ENCODE assay signal across 21 mouse cellular contexts in the genomic region with DNA sequence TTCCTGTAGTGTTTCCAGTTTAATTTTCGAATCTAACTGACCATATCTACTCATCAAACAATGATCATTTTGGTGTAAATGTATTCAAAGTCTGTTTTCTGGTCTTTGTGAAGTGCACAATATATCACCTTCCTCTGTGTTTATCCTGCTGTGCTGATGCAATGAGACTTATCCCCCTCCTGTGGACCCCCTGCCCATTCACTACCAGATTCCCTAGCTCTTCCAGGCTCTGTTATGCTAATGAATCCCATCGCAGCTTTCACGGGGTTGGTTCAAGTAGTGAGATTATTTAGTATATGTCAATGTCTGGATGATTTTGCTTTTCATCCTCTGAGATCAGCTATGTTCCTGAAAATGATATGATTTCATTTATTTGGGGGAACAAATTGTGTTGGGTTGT.
DNase-seq lines count a peak whose midpoint lies in the region; ATAC-seq lines count a peak whose summit lies in the region.
"Had no signal": no experiment of that assay in that cellular context is flagged by ENCODE, and none has a peak within 500 bp of the region (broad histone marks: within the 10 kb centered on the region; RNA-seq: fewer than 3 reads in every experiment).

No protein-coding gene starts in this region.

- H3K4me2 ChIP-seq in midbrain, embryonic 11.5 days = no peak overlapping the region
- H3K4me2 ChIP-seq in midbrain, embryonic 15.5 days = no peak overlapping the region
- no peak overlapping the region for H3K4me2 ChIP-seq in midbrain, embryonic 12.5 days (replicated peaks)
- H3K4me2 ChIP-seq in midbrain, embryonic 13.5 days (replicated peaks) = no peak overlapping the region
- no peak overlapping the region for H3K4me2 ChIP-seq in midbrain, embryonic 14.5 days (ENCODE audit: low read length)

- DNase-seq in midbrain, embryonic 11.5 days (ENCODE audit: low spot score, missing footprints) = no peak
- DNase-seq in midbrain, embryonic 14.5 days = peak; percentile 6
- no peak for DNase-seq in midbrain, embryonic 10.5 days (ENCODE audit: low spot score)
- DNase-seq: adrenal gland, adult 2 months; adrenal gland, adult 8-10 months; adrenal gland, postnatal 10 days; adrenal gland, postnatal 14 days; adrenal gland, postnatal 25 days; adrenal gland, postnatal 36 days; B cell, adult 2 months; cerebellum, adult 11 months; cerebellum, adult 11-12 months; cerebellum, adult 18-20 months had no signal

- H3K27ac ChIP-seq in midbrain, embryonic 11.5 days (ENCODE audit: low read depth, low read length) = no peak overlapping the region
- H3K27ac ChIP-seq in midbrain, embryonic 15.5 days = no peak overlapping the region
- H3K27ac ChIP-seq in midbrain, embryonic 12.5 days (replicated peaks) = no peak overlapping the region
- H3K27ac ChIP-seq in midbrain, embryonic 13.5 days = no peak overlapping the region
- no peak overlapping the region for H3K27ac ChIP-seq in midbrain, embryonic 14.5 days (replicated peaks; ENCODE audit: low read depth, low read length)
- no peak overlapping the region for H3K27ac ChIP-seq in midbrain, embryonic 10.5 days (replicated peaks)

- H3K9ac ChIP-seq in midbrain, embryonic 11.5 days (ENCODE audit: low read length) = no peak overlapping the region
- no peak overlapping the region for H3K9ac ChIP-seq in midbrain, embryonic 15.5 days
- H3K9ac ChIP-seq in midbrain, embryonic 12.5 days (replicated peaks) = no peak overlapping the region
- H3K9ac ChIP-seq in midbrain, embryonic 13.5 days (replicated peaks) = no peak overlapping the region
- H3K9ac ChIP-seq in midbrain, embryonic 14.5 days (replicated peaks; ENCODE audit: low read length) = no peak overlapping the region

- no peaks in the 10 kb centered on the region for H3K27me3 ChIP-seq in midbrain, embryonic 11.5 days (ENCODE audit: control insufficient read depth, insufficient read depth, low read length)
- H3K27me3 ChIP-seq in midbrain, embryonic 15.5 days (replicated peaks) = no peaks in the 10 kb centered on the region
- H3K27me3 ChIP-seq in midbrain, embryonic 12.5 days = no peaks in the 10 kb centered on the region
- H3K27me3 ChIP-seq in midbrain, embryonic 13.5 days = no peaks in the 10 kb centered on the region
- H3K27me3 ChIP-seq in midbrain, embryonic 14.5 days (ENCODE audit: control insufficient read depth, insufficient read depth, low read length) = no peaks in the 10 kb centered on the region
- no peaks in the 10 kb centered on the region for H3K27me3 ChIP-seq in midbrain, embryonic 10.5 days (ENCODE audit: low read depth, poor library complexity, severe bottlenecking)
- H3K27me3 ChIP-seq: CH12.LX, Patski had no signal

- no peaks in the 10 kb centered on the region for H3K9me3 ChIP-seq in midbrain, embryonic 11.5 days (ENCODE audit: control insufficient read depth, low read length)
- no peaks in the 10 kb centered on the region for H3K9me3 ChIP-seq in midbrain, embryonic 15.5 days
- H3K9me3 ChIP-seq in midbrain, embryonic 12.5 days = no peaks in the 10 kb centered on the region
- no peaks in the 10 kb centered on the region for H3K9me3 ChIP-seq in midbrain, embryonic 13.5 days
- H3K9me3 ChIP-seq in midbrain, embryonic 14.5 days (ENCODE audit: control insufficient read depth, low read length) = no peaks in the 10 kb centered on the region
- no peaks in the 10 kb centered on the region for H3K9me3 ChIP-seq in midbrain, embryonic 10.5 days (replicated peaks)
- H3K9me3 ChIP-seq: G1E had no signal

- no peaks in the 10 kb centered on the region for H3K4me1 ChIP-seq in midbrain, embryonic 11.5 days (ENCODE audit: control insufficient read depth, insufficient read depth, low read length)
- H3K4me1 ChIP-seq in midbrain, embryonic 15.5 days = no peaks in the 10 kb centered on the region
- H3K4me1 ChIP-seq in midbrain, embryonic 12.5 days = no peaks in the 10 kb centered on the region
- peaks cover 3% of the 10 kb centered on the region for H3K4me1 ChIP-seq in midbrain, embryonic 13.5 days (replicated peaks)
- H3K4me1 ChIP-seq in midbrain, embryonic 14.5 days (ENCODE audit: control insufficient read depth, insufficient read depth, low read length) = no peaks in the 10 kb centered on the region
- H3K4me1 ChIP-seq in midbrain, embryonic 10.5 days = peaks cover 5% of the 10 kb centered on the region

- H3K36me3 ChIP-seq in midbrain, embryonic 11.5 days (ENCODE audit: control insufficient read depth, insufficient read depth, low read length) = no peaks in the 10 kb centered on the region
- H3K36me3 ChIP-seq in midbrain, embryonic 15.5 days (replicated peaks) = no peaks in the 10 kb centered on the region
- no peaks in the 10 kb centered on the region for H3K36me3 ChIP-seq in midbrain, embryonic 12.5 days
- H3K36me3 ChIP-seq in midbrain, embryonic 13.5 days = no peaks in the 10 kb centered on the region
- H3K36me3 ChIP-seq in midbrain, embryonic 14.5 days (ENCODE audit: control insufficient read depth, insufficient read depth, low read length) = no peaks in the 10 kb centered on the region
- no peaks in the 10 kb centered on the region for H3K36me3 ChIP-seq in midbrain, embryonic 10.5 days
- H3K36me3 ChIP-seq: G1E had no signal

- WGBS in midbrain, embryonic 11.5 days = 18% methylated on average over 3 of the region's 3 CpGs
- 15% methylated on average over 3 of the region's 3 CpGs for WGBS in midbrain, embryonic 15.5 days
- 25% methylated on average over 3 of the region's 3 CpGs for WGBS in midbrain, embryonic 12.5 days
- WGBS in midbrain, embryonic 13.5 days = 22% methylated on average over 3 of the region's 3 CpGs
- WGBS in midbrain, embryonic 14.5 days = 9% methylated on average over 3 of the region's 3 CpGs
- WGBS in midbrain, embryonic 10.5 days = 22% methylated on average over 3 of the region's 3 CpGs

- H3K4me3 ChIP-seq in midbrain, embryonic 11.5 days (ENCODE audit: low read depth, low read length) = no peak overlapping the region
- no peak overlapping the region for H3K4me3 ChIP-seq in midbrain, embryonic 15.5 days
- H3K4me3 ChIP-seq in midbrain, embryonic 12.5 days = no peak overlapping the region
- H3K4me3 ChIP-seq in midbrain, embryonic 13.5 days (replicated peaks) = no peak overlapping the region
- no peak overlapping the region for H3K4me3 ChIP-seq in midbrain, embryonic 14.5 days (replicated peaks; ENCODE audit: low read depth, low read length)
- no peak overlapping the region for H3K4me3 ChIP-seq in midbrain, embryonic 10.5 days

- ATAC-seq in midbrain, embryonic 11.5 days (ENCODE audit: low FRiP score) = peak; percentile 69
- no peak for ATAC-seq in midbrain, embryonic 15.5 days (replicated peaks)
- ATAC-seq in midbrain, embryonic 12.5 days (ENCODE audit: low FRiP score, low read depth) = peak; percentile 60
- ATAC-seq in midbrain, embryonic 13.5 days = no peak
- ATAC-seq in midbrain, embryonic 14.5 days (ENCODE audit: low FRiP score, low TSS enrichment) = no peak
- ATAC-seq: activated CD4-positive, CD25-positive, alpha-beta regulatory T cell, adult 4 months; CD4-positive, CD25-positive, alpha-beta regulatory T cell, adult 4 months; Patski had no signal

Comparison
In these comparisons a context has a peak if more than half of its experiments do, and no peak if none do; other contexts are left out.
1. ATAC-seq: peak in midbrain, embryonic 11.5 days (single experiment) and midbrain, embryonic 12.5 days (single experiment); none in midbrain, embryonic 15.5 days (single experiment), midbrain, embryonic 13.5 days (single experiment) and midbrain, embryonic 14.5 days (single experiment).